Mouse (Mus musculus): ENCODE data around the gene Neurl1a.

Gene Neurl1a

DNA sequence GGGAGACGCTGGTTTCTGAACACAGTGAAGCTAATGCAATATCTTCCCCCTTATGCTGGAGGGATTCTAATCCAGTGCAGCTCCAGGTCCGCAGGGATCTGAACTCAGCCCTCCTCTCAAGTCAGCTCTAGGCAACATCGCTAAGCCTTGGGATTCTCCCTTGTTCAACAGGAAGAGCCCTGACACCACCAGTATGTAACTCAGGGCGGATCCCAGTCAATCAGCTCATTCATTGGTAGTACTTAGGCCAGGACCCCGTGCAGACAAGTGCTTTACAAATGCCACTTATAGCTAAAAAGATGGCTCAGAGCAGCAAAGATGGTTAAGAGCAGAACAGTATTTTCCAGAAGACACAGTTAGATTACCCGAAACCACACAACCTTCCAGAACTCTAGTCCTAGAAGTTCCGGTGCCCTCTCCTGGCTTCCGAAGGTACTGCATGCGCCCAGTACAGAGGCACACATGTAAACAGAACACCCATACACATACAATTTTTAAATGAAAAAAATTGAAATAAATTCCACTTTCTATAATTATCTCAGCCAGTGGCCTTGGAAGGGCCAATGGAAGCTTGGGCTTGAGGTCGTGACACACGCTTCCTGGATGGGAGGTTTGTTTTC lies 9.7 kb upstream of the Neurl1a start:
- peak; percentile 88 to 93 for DNase-seq

DNA sequence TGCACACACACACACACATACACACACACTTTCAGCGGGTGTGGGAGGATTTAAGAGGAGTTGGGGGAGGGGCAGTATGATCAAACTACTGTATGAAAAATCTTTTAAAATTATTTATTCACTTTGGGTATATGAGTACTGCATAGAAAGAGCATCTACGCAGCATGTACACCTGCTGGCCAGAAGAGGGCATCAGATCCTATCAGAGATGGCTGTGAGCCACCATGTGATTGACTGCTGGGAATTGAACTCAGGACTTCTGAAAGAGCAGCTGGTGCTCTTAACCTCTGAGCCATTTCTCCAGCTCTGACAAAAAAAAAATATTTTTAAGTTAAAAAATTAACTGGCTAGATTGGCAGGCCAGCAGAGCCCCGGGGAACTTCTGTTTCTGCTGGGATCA lies 4.1 kb upstream of the Neurl1a start:
- DNase-seq = peak in 1 of 2 experiments; percentile 61

DNA sequence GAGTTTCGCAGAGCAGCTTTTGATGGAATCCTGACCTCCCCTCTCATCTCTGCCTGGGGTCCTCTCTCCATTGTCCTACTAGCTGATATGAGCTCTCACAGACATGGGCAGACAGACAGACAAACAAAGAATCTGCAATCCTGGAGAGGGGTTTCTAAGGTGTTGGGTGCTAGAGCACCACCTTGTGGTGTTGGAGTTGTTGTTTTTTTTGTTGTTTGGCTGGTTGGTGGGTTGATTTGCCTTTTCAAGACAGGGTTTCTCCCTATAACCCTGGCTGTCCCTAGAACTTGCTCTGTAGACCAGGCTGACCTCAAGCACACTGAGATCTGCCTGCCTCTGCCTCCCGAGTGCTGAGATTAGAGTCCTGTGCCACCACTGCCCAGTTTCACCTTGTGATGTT lies 3.1 kb upstream of the Neurl1a start:
- no peak for DNase-seq

DNA sequence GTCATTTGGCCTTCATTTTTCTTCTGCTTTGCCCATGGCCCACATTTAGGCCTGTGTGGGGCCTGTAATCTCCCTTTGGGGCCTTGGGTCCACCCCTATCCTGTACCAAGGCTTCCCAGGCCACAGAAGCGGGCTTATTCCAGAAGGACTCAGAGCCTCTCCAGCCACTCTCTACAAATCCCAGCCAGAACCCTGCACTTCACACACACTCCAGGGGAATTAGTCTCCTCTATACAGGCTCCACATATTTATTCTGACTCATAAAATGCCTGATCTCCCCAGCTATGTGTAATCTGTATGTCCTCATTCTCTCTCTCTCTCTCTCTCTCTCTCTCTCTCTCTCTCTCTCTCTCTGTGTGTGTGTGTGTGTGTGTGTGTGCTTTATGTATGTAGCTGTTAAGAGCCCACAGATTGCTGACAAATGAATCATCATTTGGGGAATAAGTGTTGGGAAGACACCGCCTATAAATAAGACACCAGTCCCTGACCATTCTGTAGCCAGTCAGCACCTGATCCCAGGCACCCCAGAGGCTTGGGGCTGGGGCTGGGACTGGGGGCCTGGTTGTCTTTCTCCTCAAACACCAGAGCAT lies 1.6 kb upstream of the Neurl1a start:
- DNase-seq = no peak

DNA sequence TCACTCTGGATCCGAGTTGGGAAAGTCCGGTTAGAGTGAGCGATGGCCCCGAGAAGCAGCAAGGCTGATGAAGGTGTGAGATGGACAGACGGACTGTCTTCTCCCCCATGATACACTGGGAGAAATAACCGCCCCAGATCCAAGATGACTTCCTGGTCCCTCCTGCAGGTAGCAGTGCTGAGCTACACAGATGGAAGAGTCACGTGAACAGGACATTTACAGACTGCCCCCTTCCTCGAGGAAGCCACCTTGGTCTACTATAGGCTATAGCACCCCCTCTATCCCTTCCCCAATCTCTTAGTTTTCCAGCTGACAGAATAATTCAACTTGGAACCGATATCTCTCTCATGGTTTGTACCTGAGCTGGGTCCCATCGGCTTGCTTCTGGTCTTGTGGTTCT lies 619 bp upstream of the Neurl1a start:
- peak; percentile 73 to 79 for DNase-seq

DNA sequence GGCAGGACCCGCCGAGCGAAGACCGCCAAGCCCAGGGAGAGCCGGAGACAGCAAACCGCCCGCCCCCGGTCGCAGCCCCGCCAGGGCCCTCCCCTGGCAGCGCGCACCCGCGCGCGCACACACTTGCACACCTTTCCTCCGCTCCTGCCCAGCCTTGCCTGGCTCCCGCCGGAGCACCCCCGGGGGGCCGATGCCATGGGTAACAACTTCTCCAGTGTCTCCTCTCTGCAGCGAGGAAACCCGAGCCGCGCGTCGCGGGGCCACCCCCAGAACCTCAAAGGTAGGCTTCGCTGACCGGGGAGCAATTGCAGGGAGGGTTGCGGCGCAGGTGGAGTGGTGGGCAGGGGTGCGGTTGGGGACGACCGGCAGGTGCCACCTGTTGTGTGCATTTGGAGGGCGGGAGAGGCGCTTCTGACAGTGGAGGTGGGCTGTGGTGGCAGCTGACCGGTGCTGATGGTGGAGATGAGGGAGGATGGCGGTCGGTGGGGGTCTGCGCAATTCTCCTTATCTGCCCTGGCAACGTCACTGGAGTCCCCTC lies 721 bp downstream of the Neurl1a start:
- DNase-seq = peak; percentile 79 to 82

DNA sequence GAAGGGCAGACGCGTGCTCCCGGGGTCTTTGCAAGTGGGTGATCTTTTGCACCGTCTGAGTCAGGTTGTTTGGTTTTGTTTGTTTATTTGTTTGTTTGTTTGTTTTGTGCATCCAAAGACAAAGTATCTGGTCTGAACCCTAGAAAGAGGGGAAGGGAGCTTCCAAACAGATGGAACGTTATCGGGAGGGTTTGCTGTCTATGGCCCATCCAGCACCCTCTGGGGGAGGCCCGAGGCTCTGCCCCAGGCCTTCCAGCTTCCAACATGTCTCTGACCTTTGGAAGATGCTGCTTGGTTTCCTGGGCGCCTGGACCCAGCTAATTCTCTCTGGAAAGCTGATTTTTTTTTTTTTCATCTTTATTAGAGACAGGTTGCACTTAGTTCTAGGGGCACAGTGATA lies 1.4 kb downstream of the Neurl1a start:
- peak; percentile 44 to 59 for DNase-seq

DNA sequence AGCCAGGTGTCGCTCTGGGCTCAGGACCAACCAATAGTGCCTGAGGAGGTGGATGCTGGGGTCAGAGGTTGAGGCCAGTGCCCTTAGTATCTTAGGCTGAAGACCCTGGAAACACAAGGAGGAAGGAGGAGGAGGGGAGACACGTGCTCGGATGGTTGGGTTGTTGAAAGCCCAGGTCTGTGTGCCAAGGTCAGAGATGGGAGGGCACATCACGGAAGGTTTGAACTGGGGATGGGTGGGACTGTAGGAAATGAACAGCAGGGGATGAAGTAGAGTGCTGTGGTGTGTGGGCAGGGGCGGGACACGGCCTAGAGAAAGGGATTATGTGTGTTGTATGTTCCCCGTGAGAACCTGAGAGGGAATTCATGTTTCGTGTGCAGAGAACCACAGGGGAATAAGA lies 5.6 kb downstream of the Neurl1a start:
- peak in 1 of 2 experiments; percentile 13 for DNase-seq

DNA sequence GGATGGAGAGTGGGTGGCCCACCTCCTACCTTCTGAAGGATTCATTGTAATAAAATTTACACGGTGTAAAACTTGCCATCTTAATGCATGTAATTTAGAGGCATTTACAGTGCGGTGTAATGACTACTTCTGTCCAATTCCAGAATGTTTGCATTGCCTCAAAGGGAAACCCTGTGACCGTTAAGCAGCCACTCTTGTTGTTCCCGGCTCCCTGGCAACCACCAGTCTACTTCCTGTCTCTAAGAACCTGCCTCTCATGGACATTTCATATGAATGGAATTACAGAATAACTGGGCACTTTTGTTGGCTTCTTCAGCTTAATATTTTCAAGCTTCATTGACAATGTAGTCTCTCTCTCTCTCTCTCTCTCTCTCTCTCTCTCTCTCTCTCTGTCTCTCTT lies 6.1 kb downstream of the Neurl1a start:
- no peak for DNase-seq

DNA sequence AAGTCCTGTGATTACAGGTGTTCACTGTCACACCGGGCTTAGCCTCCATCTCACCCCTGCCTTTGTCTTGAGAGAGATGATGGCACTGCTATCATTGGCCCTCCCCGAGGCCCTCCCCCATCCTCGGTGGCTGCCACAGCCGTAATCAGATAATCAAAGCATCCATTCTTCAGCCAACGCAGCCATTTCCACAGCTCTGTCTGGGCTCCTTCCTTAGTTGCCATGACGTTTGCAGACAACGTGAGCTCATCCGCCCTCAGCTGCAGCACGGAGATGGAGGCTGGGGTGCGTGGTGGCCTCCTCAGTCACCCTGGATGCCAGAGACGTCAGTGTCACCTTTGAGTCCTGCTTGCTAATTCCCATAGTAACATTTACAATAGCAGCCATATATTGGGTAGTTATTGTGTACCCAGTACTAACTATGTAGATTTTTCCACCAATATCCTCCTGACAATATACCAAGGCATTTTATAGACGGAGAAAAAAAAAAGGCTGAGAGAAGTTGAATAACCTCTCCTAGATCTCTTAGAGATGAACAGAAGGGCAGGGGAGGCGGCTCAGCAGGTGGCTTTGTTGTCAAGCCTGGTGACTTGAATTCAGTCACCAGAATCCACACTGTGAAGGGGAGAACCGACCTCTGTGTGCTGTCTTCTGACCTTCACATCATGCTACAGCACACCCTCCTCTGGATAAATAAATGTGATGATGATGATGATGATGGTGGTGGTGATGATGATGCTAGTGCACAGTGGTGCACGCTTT lies 8.1 kb downstream of the Neurl1a start:
- peak; percentile 55 to 77 for DNase-seq

DNA sequence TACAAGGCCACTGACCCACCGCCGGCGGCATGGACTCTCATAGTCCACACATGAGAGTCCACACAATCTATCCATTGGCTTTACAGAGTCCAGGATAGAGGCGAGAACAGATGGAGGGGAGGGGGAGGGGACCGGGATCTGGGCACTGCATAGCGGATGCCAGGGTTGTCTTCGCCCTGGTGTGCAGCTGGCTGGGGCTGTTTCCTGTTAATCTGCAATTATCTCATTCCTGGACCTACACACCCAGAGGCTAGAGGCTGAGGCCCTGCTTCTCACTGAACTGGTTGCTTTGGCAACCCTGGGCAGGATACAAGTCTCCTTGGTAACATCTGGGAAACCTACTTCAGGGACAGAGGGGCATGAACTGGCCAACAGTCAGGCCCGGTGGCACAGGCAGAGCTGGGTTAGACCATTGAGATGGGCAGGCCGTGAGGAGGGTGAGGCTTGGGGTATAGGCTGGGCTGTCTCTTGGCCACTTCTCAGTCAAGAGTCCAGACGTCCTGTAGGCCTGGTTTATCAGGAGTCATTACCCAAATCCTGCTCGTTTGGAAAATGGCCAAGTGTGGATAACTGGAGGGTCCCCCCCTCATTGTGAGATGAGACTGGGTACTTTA lies 10.0 kb downstream of the Neurl1a start:
- DNase-seq = peak; percentile 75 to 86

DNA sequence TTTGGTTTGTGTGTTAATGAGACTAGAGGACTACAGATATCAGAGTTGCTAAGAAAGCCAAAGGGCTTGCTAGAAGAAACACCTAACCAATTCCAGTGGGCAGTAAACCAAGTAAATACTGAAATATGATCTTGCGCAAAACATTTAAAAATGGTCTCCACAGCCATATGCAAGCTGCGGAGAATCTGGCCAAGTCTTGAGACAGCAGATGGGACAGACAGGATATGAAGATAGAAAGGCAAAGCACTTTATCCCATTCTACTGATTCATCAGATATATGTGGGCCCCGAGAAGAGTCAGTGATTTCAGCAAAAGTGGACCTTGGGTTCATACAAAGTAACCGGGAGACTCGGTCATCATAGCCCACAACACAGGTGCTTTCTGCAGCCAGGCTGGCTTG lies 13.5 kb downstream of the Neurl1a start:
- DNase-seq = peak; percentile 41 to 51

DNA sequence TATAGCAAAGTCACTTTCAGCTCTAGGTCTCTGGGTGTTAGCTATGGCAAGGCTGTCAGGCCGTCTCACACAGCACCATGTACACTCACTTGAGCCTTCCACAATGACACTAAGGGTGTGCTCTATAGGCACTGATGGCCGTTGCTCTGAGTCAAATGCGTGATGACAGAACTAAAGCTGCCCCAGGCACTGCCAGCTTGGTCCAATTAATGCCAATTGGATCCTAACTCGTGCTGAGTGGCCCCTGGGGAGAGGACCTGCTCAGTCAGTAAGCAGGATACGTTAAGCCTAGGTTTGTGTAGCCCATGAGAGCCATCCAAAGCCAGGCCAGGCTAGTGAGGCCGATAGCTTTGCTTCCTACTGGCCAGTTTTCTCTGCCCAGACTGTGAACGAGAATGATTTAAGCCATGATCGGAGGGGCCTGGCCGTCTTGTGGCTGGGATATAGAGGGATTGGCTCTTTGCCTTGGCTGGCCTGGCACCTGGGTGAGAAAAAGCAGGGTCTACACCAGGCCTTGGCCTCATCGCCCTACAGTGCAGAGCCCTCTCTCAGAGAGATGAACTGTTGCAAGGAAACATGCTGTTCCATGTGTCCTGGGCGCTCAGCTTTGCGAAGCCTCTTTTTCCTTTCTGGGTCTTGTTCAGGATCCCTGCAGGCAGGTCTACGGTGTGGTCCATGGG lies 20.2 kb downstream of the Neurl1a start:
- peak; percentile 44 to 52 for DNase-seq

DNA sequence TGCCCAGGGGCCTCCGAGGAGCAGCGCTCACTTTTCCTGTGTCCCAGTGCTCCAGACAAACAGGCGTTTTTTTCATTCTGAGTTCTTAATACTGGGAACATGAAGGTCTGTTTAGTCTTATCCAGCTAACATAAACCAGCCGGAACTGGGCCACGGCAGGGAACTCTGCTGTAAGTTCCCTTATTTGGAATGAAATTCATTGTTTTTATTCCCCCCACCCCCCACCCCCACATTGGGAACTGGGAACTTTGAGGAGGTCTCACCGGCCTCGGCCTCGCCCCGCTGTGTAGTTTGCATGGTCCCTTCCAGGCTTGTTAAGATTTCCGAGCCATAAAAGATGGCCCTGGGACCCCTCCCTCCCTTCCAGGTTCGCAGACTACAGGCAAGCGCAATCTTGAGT lies 23.4 kb downstream of the Neurl1a start:
- DNase-seq = no peak

DNA sequence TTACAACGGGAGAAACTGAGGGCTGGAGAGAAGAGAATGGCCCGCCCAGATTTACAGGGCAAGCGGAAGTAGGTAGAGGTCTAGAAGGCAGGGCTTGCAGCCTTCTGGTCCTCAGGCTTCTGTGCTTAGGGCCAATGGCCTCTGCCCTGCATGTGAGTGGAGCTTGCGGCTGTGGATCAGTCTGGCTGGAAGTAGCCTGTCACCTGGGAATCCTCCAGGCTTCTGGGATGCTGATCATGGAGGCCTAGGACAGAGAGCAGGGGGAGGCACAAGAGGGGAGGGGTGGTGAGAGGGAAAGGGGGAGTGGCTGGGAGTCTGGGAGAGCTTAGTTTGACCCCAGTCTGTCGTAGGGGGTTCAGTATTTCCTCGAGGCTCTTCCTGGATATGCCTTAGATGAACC lies 23.8 kb downstream of the Neurl1a start:
- DNase-seq = no peak

DNA sequence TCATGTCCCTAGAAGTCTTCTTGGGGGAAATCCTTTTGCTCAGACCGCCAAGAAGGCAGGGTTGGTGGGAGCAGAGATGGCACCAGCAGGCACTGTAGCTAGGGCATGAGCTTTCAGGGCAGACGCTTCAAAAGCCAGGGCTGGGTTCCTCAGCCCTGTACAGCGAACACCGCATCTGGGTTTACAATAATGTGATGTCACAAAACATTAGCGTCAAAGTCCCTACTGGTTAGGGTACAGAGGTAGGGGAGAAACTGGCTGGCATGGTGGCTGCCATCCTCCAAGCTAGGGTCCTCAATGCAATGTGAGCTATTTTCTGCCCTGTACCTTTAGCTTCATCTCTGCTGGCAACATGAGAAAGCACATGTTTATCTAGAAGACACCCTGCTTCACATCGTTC lies 24.4 kb downstream of the Neurl1a start:
- DNase-seq = no peak

DNA sequence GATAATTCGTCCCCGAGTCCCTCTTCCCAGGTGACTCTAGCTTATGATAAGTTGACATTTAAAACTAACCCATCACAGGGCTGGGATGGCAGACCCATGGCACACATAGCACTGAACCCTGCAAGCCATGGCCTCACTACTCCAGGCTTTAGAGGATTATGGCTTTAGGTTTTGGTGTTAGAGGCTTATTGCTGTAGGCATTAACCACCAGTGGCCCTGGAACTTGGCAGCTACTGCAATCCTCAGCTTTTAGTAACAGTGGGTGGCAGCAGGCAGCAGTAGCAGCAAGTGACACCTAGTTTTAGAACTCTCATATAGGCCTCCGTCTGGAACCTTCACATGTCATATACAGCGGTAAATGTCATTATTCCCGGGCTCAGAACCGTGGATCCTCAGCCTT lies 26.0 kb downstream of the Neurl1a start:
- no peak for DNase-seq

DNA sequence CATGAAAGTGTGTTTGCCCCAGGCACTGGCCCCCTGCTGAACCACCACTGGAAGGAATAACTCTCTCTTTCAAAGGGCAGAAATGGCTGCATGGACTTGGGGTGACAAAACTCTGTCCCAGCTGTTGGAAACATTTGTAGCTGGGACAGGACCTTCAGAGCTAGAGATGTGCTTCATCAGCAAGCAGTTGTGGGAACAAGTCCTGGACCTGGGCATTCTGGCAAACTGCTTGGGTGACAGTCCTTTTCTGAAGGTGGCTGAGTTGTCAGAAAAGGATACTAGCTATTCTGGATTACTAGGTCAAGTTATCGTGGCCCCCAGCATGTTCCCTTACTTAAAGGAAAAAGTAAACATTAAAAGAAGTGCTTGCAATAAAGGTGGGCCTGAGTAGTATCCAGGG lies 27.5 kb downstream of the Neurl1a start:
- DNase-seq = no peak

DNA sequence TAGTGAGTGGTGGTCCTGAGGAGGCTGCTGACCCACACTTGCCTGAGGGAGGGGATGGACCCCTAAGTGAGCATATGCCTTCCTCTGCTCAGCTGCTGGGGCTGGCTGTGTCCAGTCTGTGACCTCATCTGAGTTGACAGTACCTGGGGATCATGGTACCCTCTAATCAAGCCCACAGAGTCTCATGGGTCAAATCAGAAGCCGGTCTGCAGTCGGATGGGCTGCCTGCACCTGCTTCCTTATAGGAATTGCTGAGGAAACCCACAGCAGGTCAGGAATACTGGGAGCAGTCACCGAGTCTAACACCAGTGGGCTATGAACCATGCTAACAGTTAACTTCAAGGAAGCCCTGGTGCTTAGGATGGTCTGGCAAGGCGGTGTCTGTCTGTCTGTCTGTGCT lies 31.8 kb downstream of the Neurl1a start:
- DNase-seq = peak in 1 of 2 experiments; percentile 20

DNA sequence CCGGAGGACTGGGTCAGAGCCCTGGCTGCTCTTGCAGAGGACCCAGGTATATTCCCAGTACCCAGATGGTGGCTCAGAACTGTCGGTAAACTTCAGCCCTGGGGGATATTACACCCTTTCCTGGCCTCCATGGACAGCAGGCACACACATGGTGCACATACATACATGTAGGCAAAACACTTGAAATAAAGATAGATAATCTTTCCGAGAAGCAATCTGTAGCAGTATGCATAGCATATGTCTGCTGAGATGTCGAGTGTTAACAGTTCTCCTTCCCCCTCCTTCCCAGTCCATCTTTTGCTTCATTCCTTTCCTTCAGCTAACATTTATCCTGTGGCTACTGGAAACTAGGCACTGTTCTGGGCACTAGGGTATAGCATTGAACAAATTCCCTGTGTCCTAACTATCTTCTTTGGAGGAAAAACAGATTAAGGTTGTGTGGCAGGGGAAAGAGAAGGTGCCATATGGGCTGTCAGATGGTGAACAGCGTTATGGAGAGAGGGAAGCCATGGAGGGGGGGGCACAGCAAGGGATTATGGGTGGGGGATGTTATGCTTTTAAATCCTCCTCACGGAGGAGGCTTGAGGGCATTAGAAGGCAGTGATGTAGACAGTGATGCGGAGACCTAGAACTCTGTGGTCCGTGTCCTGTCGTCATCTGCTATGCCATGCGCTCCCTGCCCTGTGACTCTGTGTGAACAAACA lies 33.1 kb downstream of the Neurl1a start:
- peak; percentile 79 to 90 for DNase-seq

DNA sequence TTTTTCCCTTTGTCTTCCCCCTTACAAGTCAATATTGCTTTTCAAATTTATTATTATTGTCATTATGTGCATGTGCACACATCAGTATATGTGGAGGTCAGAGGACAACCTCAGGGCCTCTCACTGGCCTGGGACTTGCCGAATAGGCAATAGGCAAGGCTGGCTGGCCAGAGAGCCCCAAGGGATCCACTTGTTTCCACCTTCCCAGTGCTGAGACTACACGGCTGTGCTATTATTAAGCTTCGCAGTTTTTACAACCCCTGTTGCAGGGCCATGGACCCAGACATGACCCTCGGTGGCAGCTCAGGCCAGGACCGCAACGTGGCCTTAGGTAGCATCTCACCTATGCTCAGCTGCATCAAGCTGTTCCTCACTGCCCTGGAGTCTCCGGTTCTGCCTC lies 33.8 kb downstream of the Neurl1a start:
- DNase-seq = peak in 1 of 2 experiments; percentile 62

DNA sequence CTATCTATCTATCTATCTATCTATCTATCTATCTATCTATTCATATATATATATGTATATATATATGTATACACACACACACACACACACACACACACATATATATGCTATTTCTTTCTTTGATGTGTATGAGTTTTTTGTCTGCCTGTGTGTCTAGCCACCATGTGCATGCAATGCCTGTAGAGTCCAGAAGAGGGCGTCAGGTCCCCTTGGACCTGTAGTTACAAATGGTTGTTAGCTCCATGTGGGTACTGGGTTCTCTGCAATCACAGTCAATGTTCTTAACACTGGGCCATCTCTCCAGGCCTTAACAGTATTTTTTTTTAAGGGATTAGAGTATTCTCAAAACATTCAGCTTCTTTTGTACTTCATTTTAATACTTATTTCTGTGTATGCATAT lies 34.9 kb downstream of the Neurl1a start:
- DNase-seq = no peak
